Mouse (Mus musculus) megakaryocyte, embryonic 14.5 days (primary cell): ENCODE measurements at regions not wholly inside any gene's neighbourhood (a gene's known extent, or its start where the extent isn't known, plus 50 kb on each side); places are given as distances from the start of the nearest gene placed in this dataset.

Source experiments
- H3K27me3 ChIP-seq: replicated peaks from 2 replicates; pipeline ENCODE3; 2012; ENCODE audit warnings: inconsistent platforms
- H3K36me3 ChIP-seq: replicated peaks from 2 replicates; pipeline ENCODE3; 2012; ENCODE audit warnings: low read length, inconsistent platforms, mixed read lengths
- H3K4me1 ChIP-seq: 2 replicates; pipeline ENCODE4 v1.6.1; 2012; ENCODE audit warnings: inconsistent platforms
- H3K4me3 ChIP-seq: replicated peaks from 2 replicates; pipeline ENCODE3; 2012; ENCODE audit warnings: moderate library complexity, mild to moderate bottlenecking, inconsistent platforms
- H3K9me3 ChIP-seq: 2 replicates; pipeline ENCODE4 v1.6.1; 2012; ENCODE audit warnings: inconsistent platforms
- FLI1 ChIP-seq: IDR thresholded peaks from 2 replicates; pipeline ENCODE4 v1.6.1; 2012; ENCODE audit warnings: low read length, inconsistent platforms, mixed read lengths
- GATA1 ChIP-seq: IDR thresholded peaks from 3 replicates; pipeline ENCODE4 v1.6.1; 2012; ENCODE audit warnings: mixed read lengths, low read length, inconsistent platforms, borderline replicate concordance

GRCm38 (mm10) chr10:67819534-67819933, 92.9 kb downstream of the Zfp365 start:
- TF ChIP-seq GATA1 (no peak), FLI1 (no peak)
- H3K4me3 ChIP-seq, result no peak overlapping the region
- H3K36me3 ChIP-seq, result no peaks in the 10 kb centered on the region
- no peaks in the 10 kb centered on the region for H3K4me1 ChIP-seq
- no peaks in the 10 kb centered on the region for H3K27me3 ChIP-seq
- peaks cover 26% of the 10 kb centered on the region for H3K9me3 ChIP-seq

GRCm38 (mm10) chr10:67813901-67814300, 98.6 kb downstream of the Zfp365 start:
- H3K4me1 ChIP-seq, result no peaks in the 10 kb centered on the region
- H3K36me3 ChIP-seq, result no peaks in the 10 kb centered on the region
- H3K4me3 ChIP-seq, result no peak overlapping the region
- TF ChIP-seq GATA1 (no peak), FLI1 (no peak)
- peaks cover 19% of the 10 kb centered on the region for H3K9me3 ChIP-seq
- H3K27me3 ChIP-seq, result no peaks in the 10 kb centered on the region

GRCm38 (mm10) chr10:67805131-67805530, 107.3 kb downstream of the Zfp365 start:
- H3K4me1 ChIP-seq, result no peaks in the 10 kb centered on the region
- H3K9me3 ChIP-seq, result peaks cover 14% of the 10 kb centered on the region
- H3K36me3 ChIP-seq, result no peaks in the 10 kb centered on the region
- no peak overlapping the region for H3K4me3 ChIP-seq
- TF ChIP-seq GATA1, result no peak
- no peaks in the 10 kb centered on the region for H3K27me3 ChIP-seq

- Histone ChIP-seq H3K4me3 (no peak overlapping the region), H3K9me3 (peaks cover 14% of the 10 kb centered on the region), H3K27me3 (no peaks in the 10 kb centered on the region), H3K36me3 (no peaks in the 10 kb centered on the region), H3K4me1 (no peaks in the 10 kb centered on the region)
- TF ChIP-seq FLI1 (no peak), GATA1 (no peak)
Observed at GRCm38 (mm10) chr10:67804637-67805036, 107.8 kb downstream of the Zfp365 start.

- TF ChIP-seq GATA1 (no peak), FLI1 (no peak)
- H3K36me3 ChIP-seq, result no peaks in the 10 kb centered on the region
- H3K4me3 ChIP-seq, result no peak overlapping the region
- no peaks in the 10 kb centered on the region for H3K27me3 ChIP-seq
- H3K9me3 ChIP-seq, result peaks cover 22% of the 10 kb centered on the region
- H3K4me1 ChIP-seq, result no peaks in the 10 kb centered on the region
Observed at GRCm38 (mm10) chr10:67802156-67802555, 110.3 kb downstream of the Zfp365 start.

- Histone ChIP-seq H3K36me3 (no peaks in the 10 kb centered on the region), H3K4me1 (no peaks in the 10 kb centered on the region)
- TF ChIP-seq FLI1 (no peak), GATA1 (no peak)
Observed at GRCm38 (mm10) chr10:67801619-67802018, 110.8 kb downstream of the Zfp365 start.

GRCm38 (mm10) chr10:67798991-67799390, 113.5 kb downstream of the Zfp365 start:
- Histone ChIP-seq H3K4me1 (no peaks in the 10 kb centered on the region), H3K4me3 (no peak overlapping the region), H3K9me3 (peaks cover 21% of the 10 kb centered on the region), H3K27me3 (no peaks in the 10 kb centered on the region), H3K36me3 (no peaks in the 10 kb centered on the region)
- no peak for TF ChIP-seq GATA1
- TF ChIP-seq FLI1, result no peak

More at GRCm38 (mm10) chr10:67801619-67802018, 110.8 kb downstream of the Zfp365 start:
- Histone ChIP-seq H3K9me3 (peaks cover 23% of the 10 kb centered on the region), H3K27me3 (no peaks in the 10 kb centered on the region), H3K4me3 (no peak overlapping the region)

GRCm38 (mm10) chr10:67793206-67793605, 119.3 kb downstream of the Zfp365 start:
- peaks cover 2% of the 10 kb centered on the region for H3K27me3 ChIP-seq
- TF ChIP-seq GATA1, result no peak
- no peak for TF ChIP-seq FLI1
- H3K4me1 ChIP-seq, result no peaks in the 10 kb centered on the region
- no peaks in the 10 kb centered on the region for H3K36me3 ChIP-seq
- H3K9me3 ChIP-seq, result peaks cover 21% of the 10 kb centered on the region
- no peak overlapping the region for H3K4me3 ChIP-seq

GRCm38 (mm10) chr10:67789651-67790050, 122.8 kb downstream of the Zfp365 start:
- peaks cover 3% of the 10 kb centered on the region for H3K27me3 ChIP-seq
- peaks cover 12% of the 10 kb centered on the region for H3K9me3 ChIP-seq
- no peak overlapping the region for H3K4me3 ChIP-seq
- TF ChIP-seq FLI1 (no peak), GATA1 (no peak)
- no peaks in the 10 kb centered on the region for H3K36me3 ChIP-seq
- H3K4me1 ChIP-seq, result no peaks in the 10 kb centered on the region

GRCm38 (mm10) chr10:67788116-67788515, 124.3 kb downstream of the Zfp365 start:
- H3K9me3 ChIP-seq, result peaks cover 12% of the 10 kb centered on the region
- H3K27me3 ChIP-seq, result peaks cover 3% of the 10 kb centered on the region
- no peak overlapping the region for H3K4me3 ChIP-seq
- TF ChIP-seq FLI1, result no peak
- no peak for TF ChIP-seq GATA1
- no peaks in the 10 kb centered on the region for H3K36me3 ChIP-seq
- H3K4me1 ChIP-seq, result no peaks in the 10 kb centered on the region

GRCm38 (mm10) chr10:67785563-67785962, 126.9 kb downstream of the Zfp365 start:
- Histone ChIP-seq H3K4me1 (no peaks in the 10 kb centered on the region), H3K9me3 (peaks cover 12% of the 10 kb centered on the region), H3K4me3 (no peak overlapping the region), H3K27me3 (peaks cover 3% of the 10 kb centered on the region), H3K36me3 (no peaks in the 10 kb centered on the region)
- TF ChIP-seq GATA1 (no peak), FLI1 (no peak)
